Comparison of ENCODE assay signal across 15 mouse cellular contexts in genomic region chr4:137699264-137700211, GRCm38 (mm10). TPM values are rescaled to one million over a fixed set of nuclear protein-coding genes. Genes with fewer than 3 reads are reported as not detected.
DNase-seq lines count a peak whose midpoint lies in the region; ATAC-seq and TF ChIP-seq lines count a peak whose summit lies in the region.
"Had no signal": no experiment of that assay in that cellular context is flagged by ENCODE, and none has a peak within 500 bp of the region (broad histone marks: within the 10 kb centered on the region; RNA-seq: fewer than 3 reads in every experiment).

No protein-coding gene starts in this region.

- H3K4me3 ChIP-seq in cerebellum, adult 2 months (replicated peaks; ENCODE audit: insufficient read depth, low read depth, low read length): no peak overlapping the region
- H3K4me3 ChIP-seq in lung, adult 2 months (replicated peaks; ENCODE audit: extremely low read depth, low read depth, low read length): no peak overlapping the region
- H3K4me3 ChIP-seq: embryonic facial prominence, embryonic 15.5 days; liver, embryonic 12.5 days; midbrain, embryonic 15.5 days; neural tube, embryonic 12.5 days had no signal

- DNase-seq in cerebellum, adult 2 months: peak in 1 of 2 experiments; percentile 51
- no peak for DNase-seq in cerebellum, adult 8-10 months
- DNase-seq in lung, adult 2 months: peak; percentile 33
- no peak for DNase-seq in lung, postnatal 10 days
- peak; percentile 46 to 50 for DNase-seq in cerebellum, postnatal 10 days
- peak; percentile 40 for DNase-seq in lung, postnatal 36 days
- DNase-seq in thymus, postnatal 4 days: no peak
- DNase-seq: gastrocnemius, postnatal 36 days; thymus, postnatal 36 days had no signal

- WGBS in cerebellum, adult 2 months: 39% methylated on average over 21 of the region's 21 CpGs
- 39% methylated on average over 21 of the region's 21 CpGs for WGBS in lung, adult 2 months

- ATAC-seq in megakaryocyte-erythroid progenitor cell, adult 5-6 weeks (replicated peaks; ENCODE audit: low FRiP score, low TSS enrichment, poor library complexity, severe bottlenecking): no peak
- ATAC-seq: forebrain, embryonic 14.5 days; liver, embryonic 12.5 days; midbrain, embryonic 15.5 days had no signal

- TF ChIP-seq POLR2A in cerebellum, adult 2 months (IDR thresholded peaks at IDR 0.05; ENCODE audit: borderline replicate concordance, insufficient read depth, low read length): no peak
- TF ChIP-seq POLR2A in lung, adult 2 months (IDR thresholded peaks at IDR 0.05; ENCODE audit: borderline replicate concordance, extremely low read depth, low read depth, low read length): no peak

- no peaks in the 10 kb centered on the region for H3K27me3 ChIP-seq in cerebellum, adult 2 months (ENCODE audit: control insufficient read depth, insufficient read depth, low read length)
- H3K27me3 ChIP-seq: embryonic facial prominence, embryonic 15.5 days; midbrain, embryonic 15.5 days; neural tube, embryonic 12.5 days had no signal

- peak overlapping the region; percentile 90 for H3K27ac ChIP-seq in cerebellum, adult 2 months (ENCODE audit: insufficient read depth, low read length)
- H3K27ac ChIP-seq: embryonic facial prominence, embryonic 15.5 days; liver, embryonic 12.5 days; midbrain, embryonic 15.5 days; neural tube, embryonic 12.5 days had no signal

- no peak for TF ChIP-seq CTCF in cerebellum, adult 2 months (IDR thresholded peaks at IDR 0.05; ENCODE audit: borderline replicate concordance, insufficient read depth, low read depth, low read length)
- no peak for TF ChIP-seq CTCF in lung, adult 2 months (IDR thresholded peaks at IDR 0.05; ENCODE audit: insufficient read depth, low read length)

- peaks cover 58% of the 10 kb centered on the region for H3K4me1 ChIP-seq in cerebellum, adult 2 months (ENCODE audit: control insufficient read depth, insufficient read depth, low read length)
- no peaks in the 10 kb centered on the region; the same call in 1 of the 2 replicates for H3K4me1 ChIP-seq in lung, adult 2 months (ENCODE audit: control insufficient read depth, insufficient read depth, low read length)

RNA-seq across cellular contexts. Expression of gene Rap1gap, which starts 35.0 kb away (rescaled TPM):
- polyA plus RNA-seq in cerebellum, adult 2 months (2012; rRNA removed): 396 and 425 TPM in 2 replicates
- polyA plus RNA-seq in lung, adult 2 months (2012; rRNA removed): 68.3 and 101 TPM in 2 replicates
- 0.45 and 2.3 TPM in 2 replicates for total RNA-seq in megakaryocyte-erythroid progenitor cell, adult 5-6 weeks (2014; fragmentation: Nextera tagmentation)
- total RNA-seq in megakaryocyte-erythroid progenitor cell, adult 5-6 weeks (2017): 0.57 TPM in 1 of 2 replicates, not detected in the other

Comparison
In these comparisons a context has a peak if more than half of its experiments do, and no peak if none do; other contexts are left out.
1. DNase-seq: peak in lung, adult 2 months (single experiment), cerebellum, postnatal 10 days (2 of 2) and lung, postnatal 36 days (single experiment); none in cerebellum, adult 8-10 months (single experiment), lung, postnatal 10 days (single experiment) and thymus, postnatal 4 days (single experiment).